Mouse (Mus musculus) heart, embryonic 15.5 days (tissue): ENCODE results near the gene Ikzf5. TPM values are rescaled to one million over a fixed set of nuclear protein-coding genes. Genes with fewer than 3 reads are reported as not detected.
"Not testable (repeated sequence)": the region's sequence is repeated elsewhere in the genome, so short reads cannot be mapped to it uniquely, and the experiment has no call there.

Experiments
- ATAC-seq: fragments of 200-750 bp; cut with Nextera tagmentation; replicated peaks from 2 replicates; pipeline ENCODE4 v1.8.0; 2017; ENCODE audit warnings: low read depth, moderate TSS enrichment; ENCODE audit not compliant: insufficient number of reproducible peaks, insufficient read depth, low FRiP score
- H3K27ac ChIP-seq: fragments of 300-500 bp; sonication (generic); 2 replicates; pipeline ENCODE4 v1.5.1; 2015; ENCODE audit warnings: mild to moderate bottlenecking, inconsistent platforms
- H3K27me3 ChIP-seq: fragments of 300-500 bp; sonication (generic); 2 replicates; pipeline ENCODE4 v1.6.1; 2015; ENCODE audit warnings: inconsistent platforms
- H3K36me3 ChIP-seq: fragments of 300-500 bp; sonication (generic); 2 replicates; pipeline ENCODE4 v1.6.1; 2015; ENCODE audit warnings: mild to moderate bottlenecking, inconsistent platforms
- H3K4me1 ChIP-seq: fragments of 300-500 bp; sonication (generic); replicated peaks from 2 replicates; pipeline ENCODE4 v1.6.1; 2015; ENCODE audit warnings: inconsistent platforms
- H3K4me2 ChIP-seq: fragments of 300-500 bp; sonication (generic); 2 replicates; pipeline ENCODE4 v1.6.1; 2015; ENCODE audit warnings: inconsistent platforms, mild to moderate bottlenecking, moderate library complexity
- H3K4me3 ChIP-seq: fragments of 300-500 bp; sonication (generic); 2 replicates; pipeline ENCODE4 v1.5.1; 2015; ENCODE audit warnings: mild to moderate bottlenecking, inconsistent platforms
- H3K9ac ChIP-seq: fragments of 300-500 bp; sonication (generic); 2 replicates; pipeline ENCODE4 v1.6.1; 2015; ENCODE audit warnings: mild to moderate bottlenecking, inconsistent platforms
- H3K9me3 ChIP-seq: fragments of 300-500 bp; sonication (generic); replicated peaks from 2 replicates; pipeline ENCODE4 v1.6.1; 2016; ENCODE audit warnings: inconsistent platforms
- WGBS: fragments of 180-500 bp; shearing (Covaris S2); methylation state at CpG from one replicate; pipeline ENCODE4 v1.1.7; 2015; ENCODE audit warnings: mixed read lengths; 5-methylcytosine and 5-hydroxymethylcytosine counted together
- polyA plus RNA-seq: library from polyadenylated mRNA; unstranded; fragments of >200 nt; fragmentation: Nextera tagmentation; extraction: Ambion mirVana; gene quantifications from 2 replicates; pipeline ENCODE4 v1.2.1, GENCODE M21; 2015

Gene Ikzf5
- 8.6 and 8.7 TPM in 2 replicates for polyA plus RNA-seq

GRCm38 (mm10) chr7:131410416-131411058 is at the start of gene Ikzf5, which contains the start of gene Acadsb:
Gene Ikzf5 (minus strand): TSS chr7:131410521.
Gene Acadsb (plus strand): TSS chr7:131410601.
- peak within 1 kb of the TSS; percentile 93 for H3K9ac ChIP-seq
- H3K4me3 ChIP-seq: peak within 1 kb of the TSS; percentile 91
- peak within 1 kb of the TSS; percentile 80 for H3K27ac ChIP-seq
- H3K4me2 ChIP-seq: peak within 1 kb of the TSS; percentile 68
- peaks cover 18% of the 10 kb centered on the region for H3K4me1 ChIP-seq
- H3K27me3 ChIP-seq: no peaks in the 10 kb centered on the region
- WGBS: under 1% methylated on average over 42 of the region's 42 CpGs
- peak; percentile 98 for ATAC-seq
- H3K9me3 ChIP-seq: no peaks in the 10 kb centered on the region
- H3K36me3 ChIP-seq: no peaks in the 10 kb centered on the region

GRCm38 (mm10) chr7:131456714-131457113 is 46.4 kb upstream of the Ikzf5 start:
- H3K4me3 ChIP-seq: no peak overlapping the region
- 77% methylated on average over 5 of the region's 5 CpGs for WGBS
- no peak overlapping the region for H3K9ac ChIP-seq
- no peaks in the 10 kb centered on the region for H3K36me3 ChIP-seq
- H3K27ac ChIP-seq: no peak overlapping the region
- H3K4me2 ChIP-seq: no peak overlapping the region
- no peak for ATAC-seq
- no peaks in the 10 kb centered on the region for H3K4me1 ChIP-seq
- no peaks in the 10 kb centered on the region for H3K9me3 ChIP-seq
- no peaks in the 10 kb centered on the region for H3K27me3 ChIP-seq

GRCm38 (mm10) chr7:131437051-131437450 is 26.7 kb upstream of the Ikzf5 start:
- ATAC-seq: no peak
- WGBS: 65% methylated on average over 3 of the region's 3 CpGs
- no peaks in the 10 kb centered on the region for H3K27me3 ChIP-seq
- H3K27ac ChIP-seq: no peak overlapping the region
- H3K9me3 ChIP-seq: no peaks in the 10 kb centered on the region
- no peak overlapping the region for H3K4me3 ChIP-seq
- H3K4me1 ChIP-seq: no peaks in the 10 kb centered on the region
- H3K36me3 ChIP-seq: peaks cover under 1% of the 10 kb centered on the region; the same call in 1 of the 2 replicates
- H3K9ac ChIP-seq: no peak overlapping the region
- H3K4me2 ChIP-seq: no peak overlapping the region

- Histone ChIP-seq H3K27ac (no peak overlapping the region), H3K4me3 (no peak overlapping the region), H3K9ac (no peak overlapping the region), H3K4me1 (no peaks in the 10 kb centered on the region), H3K27me3 (no peaks in the 10 kb centered on the region), H3K36me3 (peaks cover 10% of the 10 kb centered on the region), H3K4me2 (no peak overlapping the region), H3K9me3 (no peaks in the 10 kb centered on the region)
- ATAC-seq: no peak
- WGBS: 76% methylated on average over 1 of the region's 1 CpGs
These were observed 24.0 kb upstream of the Ikzf5 start for GRCm38 (mm10) chr7:131434276-131434675.

- Histone ChIP-seq H3K27ac (no peak overlapping the region), H3K36me3 (peaks cover 17% of the 10 kb centered on the region), H3K27me3 (no peaks in the 10 kb centered on the region), H3K4me1 (no peaks in the 10 kb centered on the region), H3K9ac (no peak overlapping the region), H3K4me2 (no peak overlapping the region), H3K4me3 (no peak overlapping the region), H3K9me3 (no peaks in the 10 kb centered on the region)
- no peak for ATAC-seq
- 28% methylated on average over 1 of the region's 1 CpGs for WGBS
These were observed 21.9 kb upstream of the Ikzf5 start for GRCm38 (mm10) chr7:131432244-131432643.

GRCm38 (mm10) chr7:131427331-131427730 is 17.0 kb upstream of the Ikzf5 start:
- Histone ChIP-seq H3K4me3 (no peak overlapping the region), H3K9ac (no peak overlapping the region), H3K36me3 (peaks cover 24% of the 10 kb centered on the region), H3K27ac (no peak overlapping the region), H3K9me3 (no peaks in the 10 kb centered on the region), H3K4me2 (no peak overlapping the region), H3K27me3 (no peaks in the 10 kb centered on the region), H3K4me1 (no peaks in the 10 kb centered on the region)
- 78% methylated on average over 5 of the region's 5 CpGs for WGBS
- no peak for ATAC-seq

GRCm38 (mm10) chr7:131424912-131425311 is 14.6 kb upstream of the Ikzf5 start:
- no peaks in the 10 kb centered on the region for H3K9me3 ChIP-seq
- H3K27me3 ChIP-seq: no peaks in the 10 kb centered on the region
- no peak for ATAC-seq
- H3K4me1 ChIP-seq: no peaks in the 10 kb centered on the region
- H3K36me3 ChIP-seq: peaks cover 14% of the 10 kb centered on the region; the same call in 1 of the 2 replicates
- 59% methylated on average over 2 of the region's 2 CpGs for WGBS
- H3K4me2 ChIP-seq: no peak overlapping the region
- H3K27ac ChIP-seq: no peak overlapping the region
- H3K4me3 ChIP-seq: no peak overlapping the region
- H3K9ac ChIP-seq: no peak overlapping the region

- Histone ChIP-seq H3K4me2 (no peak overlapping the region), H3K27ac (no peak overlapping the region), H3K4me1 (no peaks in the 10 kb centered on the region; the same call in 1 of the 2 replicates), H3K9ac (no peak overlapping the region), H3K9me3 (no peaks in the 10 kb centered on the region), H3K4me3 (no peak overlapping the region), H3K36me3 (no peaks in the 10 kb centered on the region), H3K27me3 (no peaks in the 10 kb centered on the region)
- no peak for ATAC-seq
These were observed 7.3 kb upstream of the Ikzf5 start for GRCm38 (mm10) chr7:131417605-131418004.

- H3K27ac ChIP-seq, H3K36me3 ChIP-seq, H3K9me3 ChIP-seq, H3K9ac ChIP-seq, H3K4me3 ChIP-seq, ATAC-seq, H3K27me3 ChIP-seq, H3K4me1 ChIP-seq, H3K4me2 ChIP-seq: not testable (repeated sequence)
These were observed 6.4 kb upstream of the Ikzf5 start for GRCm38 (mm10) chr7:131416742-131417141.

- no peak for ATAC-seq
- Histone ChIP-seq H3K27ac (no peak overlapping the region), H3K4me3 (no peak overlapping the region), H3K27me3 (no peaks in the 10 kb centered on the region), H3K9ac (no peak overlapping the region), H3K4me1 (peaks cover 18% of the 10 kb centered on the region), H3K4me2 (peak overlapping the region; percentile 21; the same call in 1 of the 2 replicates), H3K36me3 (no peaks in the 10 kb centered on the region), H3K9me3 (no peaks in the 10 kb centered on the region)
- 49% methylated on average over 2 of the region's 2 CpGs for WGBS
These were observed 1.6 kb upstream of the Ikzf5 start for GRCm38 (mm10) chr7:131411941-131412270.

- Histone ChIP-seq H3K9ac (peak overlapping the region; percentile 93), H3K27me3 (no peaks in the 10 kb centered on the region), H3K4me2 (peak overlapping the region; percentile 68), H3K4me3 (peak overlapping the region; percentile 91), H3K4me1 (peaks cover 18% of the 10 kb centered on the region), H3K36me3 (no peaks in the 10 kb centered on the region), H3K9me3 (no peaks in the 10 kb centered on the region), H3K27ac (peak overlapping the region; percentile 80)
- ATAC-seq: no peak
- WGBS: 33% methylated on average over 10 of the region's 10 CpGs
These were observed 1.1 kb upstream of the Ikzf5 start for GRCm38 (mm10) chr7:131411221-131411940.

- peak; percentile 50 for ATAC-seq
- H3K4me2 ChIP-seq: peak overlapping the region; percentile 68
- 0% methylated on average over 38 of the region's 38 CpGs for WGBS
These were observed 334 bp downstream of the Ikzf5 start for GRCm38 (mm10) chr7:131409988-131410385.

More at GRCm38 (mm10) chr7:131409988-131410385, 334 bp downstream of the Ikzf5 start:
- no peaks in the 10 kb centered on the region for H3K9me3 ChIP-seq
- H3K27ac ChIP-seq: peak overlapping the region; percentile 70
- H3K4me1 ChIP-seq: peaks cover 18% of the 10 kb centered on the region
- H3K27me3 ChIP-seq: no peaks in the 10 kb centered on the region
- no peaks in the 10 kb centered on the region for H3K36me3 ChIP-seq
- H3K4me3 ChIP-seq: peak overlapping the region; percentile 91
- peak overlapping the region; percentile 93 for H3K9ac ChIP-seq
